Mouse (Mus musculus): ENCODE data around the gene Uqcr10. TPM values are rescaled to one million over a fixed set of nuclear protein-coding genes. Genes with fewer than 3 reads are reported as not detected.
"Not testable (repeated sequence)": the region's sequence is repeated elsewhere in the genome, so short reads cannot be mapped to it uniquely, and the experiment has no call there.

The Uqcr10 gene
- polyA plus RNA-seq, 1 experiment = 850 TPM

- 96% methylated on average over 9 of the region's 9 CpGs for WGBS
- H3K4me1 ChIP-seq (replicated peaks; ENCODE audit: control insufficient read depth, insufficient read depth, low read length) = no peaks in the 10 kb centered on the region
- TF ChIP-seq POLR2A (IDR thresholded peaks at IDR 0.05; ENCODE audit: control insufficient read depth, extremely low read depth, insufficient read depth, low read length, poor library complexity) (no peak), CTCF (IDR thresholded peaks at IDR 0.05; ENCODE audit: borderline replicate concordance, control insufficient read depth, extremely low read depth, insufficient read depth, low read length, poor library complexity) (no peak)
Measured at GRCm38 (mm10) chr11:4719961-4720360, 15.8 kb upstream of the Uqcr10 start.

GRCm38 (mm10) chr11:4718548-4718947 is 14.4 kb upstream of the Uqcr10 start:
- WGBS = 95% methylated on average over 5 of the region's 5 CpGs
- Histone ChIP-seq H3K4me1 (replicated peaks; ENCODE audit: control insufficient read depth, insufficient read depth, low read length) (no peaks in the 10 kb centered on the region), H3K4me3 (ENCODE audit: control insufficient read depth, insufficient read depth, low read length) (no peak overlapping the region), H3K27ac (ENCODE audit: control insufficient read depth, insufficient read depth, low read length) (no peak overlapping the region), H3K36me3 (ENCODE audit: control insufficient read depth, insufficient read depth, low read length) (no peaks in the 10 kb centered on the region; the same call in 1 of the 2 replicates), H3K27me3 (ENCODE audit: control insufficient read depth, insufficient read depth, low read length) (no peaks in the 10 kb centered on the region)
- TF ChIP-seq POLR2A (IDR thresholded peaks at IDR 0.05; ENCODE audit: control insufficient read depth, extremely low read depth, insufficient read depth, low read length, poor library complexity) (no peak), CTCF (IDR thresholded peaks at IDR 0.05; ENCODE audit: borderline replicate concordance, control insufficient read depth, extremely low read depth, insufficient read depth, low read length, poor library complexity) (no peak)
- no peak for DNase-seq

More at GRCm38 (mm10) chr11:4719961-4720360, 15.8 kb upstream of the Uqcr10 start:
- no peak overlapping the region for H3K27ac ChIP-seq (ENCODE audit: control insufficient read depth, insufficient read depth, low read length)
- H3K27me3 ChIP-seq (ENCODE audit: control insufficient read depth, insufficient read depth, low read length) = no peaks in the 10 kb centered on the region
- DNase-seq = no peak
- peaks cover 5% of the 10 kb centered on the region; the same call in 1 of the 2 replicates for H3K36me3 ChIP-seq (ENCODE audit: control insufficient read depth, insufficient read depth, low read length)
- no peak overlapping the region for H3K4me3 ChIP-seq (ENCODE audit: control insufficient read depth, insufficient read depth, low read length)

GRCm38 (mm10) chr11:4716530-4717236 is 12.5 kb upstream of the Uqcr10 start:
- no peak overlapping the region for H3K4me3 ChIP-seq (ENCODE audit: control insufficient read depth, insufficient read depth, low read length)
- H3K4me1 ChIP-seq (replicated peaks; ENCODE audit: control insufficient read depth, insufficient read depth, low read length) = no peaks in the 10 kb centered on the region
- DNase-seq = no peak
- H3K36me3 ChIP-seq (ENCODE audit: control insufficient read depth, insufficient read depth, low read length) = no peaks in the 10 kb centered on the region
- TF ChIP-seq CTCF (IDR thresholded peaks at IDR 0.05; ENCODE audit: borderline replicate concordance, control insufficient read depth, extremely low read depth, insufficient read depth, low read length, poor library complexity) = no peak
- TF ChIP-seq POLR2A (IDR thresholded peaks at IDR 0.05; ENCODE audit: control insufficient read depth, extremely low read depth, insufficient read depth, low read length, poor library complexity) = no peak
- H3K27ac ChIP-seq (ENCODE audit: control insufficient read depth, insufficient read depth, low read length) = no peak overlapping the region
- no peaks in the 10 kb centered on the region for H3K27me3 ChIP-seq (ENCODE audit: control insufficient read depth, insufficient read depth, low read length)
- 95% methylated on average over 5 of the region's 5 CpGs for WGBS

- H3K4me3 ChIP-seq (ENCODE audit: control insufficient read depth, insufficient read depth, low read length) = no peak overlapping the region
- H3K4me1 ChIP-seq (replicated peaks; ENCODE audit: control insufficient read depth, insufficient read depth, low read length) = no peaks in the 10 kb centered on the region
- 92% methylated on average over 4 of the region's 4 CpGs for WGBS
- no peak for DNase-seq
- no peak overlapping the region for H3K27ac ChIP-seq (ENCODE audit: control insufficient read depth, insufficient read depth, low read length)
- H3K36me3 ChIP-seq (ENCODE audit: control insufficient read depth, insufficient read depth, low read length) = no peaks in the 10 kb centered on the region
- TF ChIP-seq CTCF (IDR thresholded peaks at IDR 0.05; ENCODE audit: borderline replicate concordance, control insufficient read depth, extremely low read depth, insufficient read depth, low read length, poor library complexity) = no peak
- no peak for TF ChIP-seq POLR2A (IDR thresholded peaks at IDR 0.05; ENCODE audit: control insufficient read depth, extremely low read depth, insufficient read depth, low read length, poor library complexity)
- no peaks in the 10 kb centered on the region for H3K27me3 ChIP-seq (ENCODE audit: control insufficient read depth, insufficient read depth, low read length)
Measured at GRCm38 (mm10) chr11:4715596-4715995, 11.5 kb upstream of the Uqcr10 start.

GRCm38 (mm10) chr11:4714727-4715126 is 10.6 kb upstream of the Uqcr10 start:
- WGBS = 49% methylated on average over 4 of the region's 4 CpGs
- TF ChIP-seq CTCF (IDR thresholded peaks at IDR 0.05; ENCODE audit: borderline replicate concordance, control insufficient read depth, extremely low read depth, insufficient read depth, low read length, poor library complexity) (no peak), POLR2A (IDR thresholded peaks at IDR 0.05; ENCODE audit: control insufficient read depth, extremely low read depth, insufficient read depth, low read length, poor library complexity) (no peak)
- Histone ChIP-seq H3K4me1 (replicated peaks; ENCODE audit: control insufficient read depth, insufficient read depth, low read length) (no peaks in the 10 kb centered on the region), H3K27ac (ENCODE audit: control insufficient read depth, insufficient read depth, low read length) (no peak overlapping the region), H3K27me3 (ENCODE audit: control insufficient read depth, insufficient read depth, low read length) (no peaks in the 10 kb centered on the region), H3K36me3 (ENCODE audit: control insufficient read depth, insufficient read depth, low read length) (no peaks in the 10 kb centered on the region), H3K4me3 (ENCODE audit: control insufficient read depth, insufficient read depth, low read length) (no peak overlapping the region)
- DNase-seq = no peak

- Histone ChIP-seq H3K27ac (ENCODE audit: control insufficient read depth, insufficient read depth, low read length) (no peak overlapping the region), H3K4me3 (ENCODE audit: control insufficient read depth, insufficient read depth, low read length) (no peak overlapping the region), H3K27me3 (ENCODE audit: control insufficient read depth, insufficient read depth, low read length) (no peaks in the 10 kb centered on the region), H3K36me3 (ENCODE audit: control insufficient read depth, insufficient read depth, low read length) (no peaks in the 10 kb centered on the region), H3K4me1 (replicated peaks; ENCODE audit: control insufficient read depth, insufficient read depth, low read length) (no peaks in the 10 kb centered on the region)
- TF ChIP-seq POLR2A (IDR thresholded peaks at IDR 0.05; ENCODE audit: control insufficient read depth, extremely low read depth, insufficient read depth, low read length, poor library complexity) (no peak), CTCF (IDR thresholded peaks at IDR 0.05; ENCODE audit: borderline replicate concordance, control insufficient read depth, extremely low read depth, insufficient read depth, low read length, poor library complexity) (no peak)
- DNase-seq = no peak
Measured at GRCm38 (mm10) chr11:4712822-4713221, 8.7 kb upstream of the Uqcr10 start.

GRCm38 (mm10) chr11:4710188-4710587 is 6.0 kb upstream of the Uqcr10 start:
- not testable (repeated sequence) for H3K27ac ChIP-seq (ENCODE audit: control insufficient read depth, insufficient read depth, low read length); H3K4me3 ChIP-seq (ENCODE audit: control insufficient read depth, insufficient read depth, low read length); H3K36me3 ChIP-seq (ENCODE audit: control insufficient read depth, insufficient read depth, low read length); DNase-seq; H3K4me1 ChIP-seq (replicated peaks; ENCODE audit: control insufficient read depth, insufficient read depth, low read length); H3K27me3 ChIP-seq (ENCODE audit: control insufficient read depth, insufficient read depth, low read length)
- WGBS = 88% methylated on average over 4 of the region's 4 CpGs

Data from thymus, adult 2 months (tissue).